Mouse (Mus musculus) heart, embryonic 15.5 days (tissue): ENCODE data around the gene Cgnl1. TPM values are rescaled to one million over a fixed set of nuclear protein-coding genes. Genes with fewer than 3 reads are reported as not detected.
A peak's percentile ranks its signal among the peaks of the same experiment; 100 is the strongest.

Experiments used
- ATAC-seq: fragments of 200-750 bp; cut with Nextera tagmentation; replicated peaks from 2 replicates; pipeline ENCODE4 v1.8.0; 2017; ENCODE audit warnings: low read depth, moderate TSS enrichment; ENCODE audit not compliant: insufficient number of reproducible peaks, insufficient read depth, low FRiP score
- H3K27ac ChIP-seq: fragments of 300-500 bp; sonication (generic); 2 replicates; pipeline ENCODE4 v1.5.1; 2015; ENCODE audit warnings: mild to moderate bottlenecking, inconsistent platforms
- H3K27me3 ChIP-seq: fragments of 300-500 bp; sonication (generic); 2 replicates; pipeline ENCODE4 v1.6.1; 2015; ENCODE audit warnings: inconsistent platforms
- H3K36me3 ChIP-seq: fragments of 300-500 bp; sonication (generic); 2 replicates; pipeline ENCODE4 v1.6.1; 2015; ENCODE audit warnings: mild to moderate bottlenecking, inconsistent platforms
- H3K4me1 ChIP-seq: fragments of 300-500 bp; sonication (generic); replicated peaks from 2 replicates; pipeline ENCODE4 v1.6.1; 2015; ENCODE audit warnings: inconsistent platforms
- H3K4me2 ChIP-seq: fragments of 300-500 bp; sonication (generic); 2 replicates; pipeline ENCODE4 v1.6.1; 2015; ENCODE audit warnings: inconsistent platforms, mild to moderate bottlenecking, moderate library complexity
- H3K4me3 ChIP-seq: fragments of 300-500 bp; sonication (generic); 2 replicates; pipeline ENCODE4 v1.5.1; 2015; ENCODE audit warnings: mild to moderate bottlenecking, inconsistent platforms
- H3K9ac ChIP-seq: fragments of 300-500 bp; sonication (generic); 2 replicates; pipeline ENCODE4 v1.6.1; 2015; ENCODE audit warnings: mild to moderate bottlenecking, inconsistent platforms
- H3K9me3 ChIP-seq: fragments of 300-500 bp; sonication (generic); replicated peaks from 2 replicates; pipeline ENCODE4 v1.6.1; 2016; ENCODE audit warnings: inconsistent platforms
- WGBS: fragments of 180-500 bp; shearing (Covaris S2); methylation state at CpG from one replicate; pipeline ENCODE4 v1.1.7; 2015; ENCODE audit warnings: mixed read lengths; 5-methylcytosine and 5-hydroxymethylcytosine counted together
- polyA plus RNA-seq: library from polyadenylated mRNA; unstranded; fragments of >200 nt; fragmentation: Nextera tagmentation; extraction: Ambion mirVana; gene quantifications from 2 replicates; pipeline ENCODE4 v1.2.1, GENCODE M21; 2015

Gene Cgnl1
- polyA plus RNA-seq, 1 experiment from 2014 or later = 32.7 TPM

DNA sequence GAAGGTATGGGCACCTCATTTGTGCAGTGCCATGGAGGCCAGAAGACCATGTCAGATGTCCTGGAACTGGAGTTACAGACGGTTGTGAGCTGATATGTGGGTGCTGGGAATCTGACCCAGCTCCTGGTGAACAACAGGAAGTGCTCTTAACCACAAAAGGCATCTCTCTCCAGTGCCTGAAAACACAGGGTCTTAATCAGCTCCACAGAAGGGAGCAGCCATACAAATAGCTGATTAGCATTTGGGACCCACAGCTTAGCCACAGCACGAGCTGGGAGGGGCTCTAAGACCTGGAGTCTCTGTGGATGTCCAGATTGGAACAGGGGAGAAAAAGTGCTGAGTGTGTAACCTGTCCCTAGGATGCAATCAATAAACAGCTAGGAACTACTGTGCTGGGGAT is 4.5 kb downstream of the Cgnl1 start:
- Histone ChIP-seq H3K9me3 (no peaks in the 10 kb centered on the region), H3K27ac (no peak overlapping the region), H3K36me3 (no peaks in the 10 kb centered on the region), H3K4me1 (peaks cover 45% of the 10 kb centered on the region), H3K4me3 (no peak overlapping the region), H3K9ac (no peak overlapping the region), H3K27me3 (no peaks in the 10 kb centered on the region), H3K4me2 (no peak overlapping the region)
- 63% methylated on average over 2 of the region's 2 CpGs for WGBS
- no peak for ATAC-seq

GRCm38 (mm10) chr9:71766306-71766705 is 5.1 kb downstream of the Cgnl1 start:
- Histone ChIP-seq H3K4me2 (no peak overlapping the region), H3K4me3 (no peak overlapping the region), H3K27ac (no peak overlapping the region), H3K9ac (no peak overlapping the region), H3K4me1 (peaks cover 41% of the 10 kb centered on the region), H3K27me3 (no peaks in the 10 kb centered on the region), H3K9me3 (no peaks in the 10 kb centered on the region), H3K36me3 (no peaks in the 10 kb centered on the region)
- WGBS = 80% methylated on average over 8 of the region's 8 CpGs
- ATAC-seq = no peak

GRCm38 (mm10) chr9:71764551-71764950 is 6.9 kb downstream of the Cgnl1 start:
- Histone ChIP-seq H3K4me1 (peaks cover 53% of the 10 kb centered on the region), H3K4me3 (no peak overlapping the region), H3K9me3 (no peaks in the 10 kb centered on the region), H3K36me3 (no peaks in the 10 kb centered on the region), H3K27me3 (no peaks in the 10 kb centered on the region), H3K4me2 (no peak overlapping the region), H3K27ac (no peak overlapping the region), H3K9ac (no peak overlapping the region)
- no peak for ATAC-seq
- 73% methylated on average over 11 of the region's 11 CpGs for WGBS

GRCm38 (mm10) chr9:71763273-71763672 is 8.1 kb downstream of the Cgnl1 start:
- Histone ChIP-seq H3K9ac (no peak overlapping the region), H3K4me1 (peaks cover 53% of the 10 kb centered on the region), H3K27ac (no peak overlapping the region), H3K27me3 (no peaks in the 10 kb centered on the region), H3K36me3 (no peaks in the 10 kb centered on the region), H3K4me2 (no peak overlapping the region), H3K4me3 (no peak overlapping the region), H3K9me3 (no peaks in the 10 kb centered on the region)
- WGBS = 24% methylated on average over 1 of the region's 1 CpGs
- ATAC-seq = no peak

DNA sequence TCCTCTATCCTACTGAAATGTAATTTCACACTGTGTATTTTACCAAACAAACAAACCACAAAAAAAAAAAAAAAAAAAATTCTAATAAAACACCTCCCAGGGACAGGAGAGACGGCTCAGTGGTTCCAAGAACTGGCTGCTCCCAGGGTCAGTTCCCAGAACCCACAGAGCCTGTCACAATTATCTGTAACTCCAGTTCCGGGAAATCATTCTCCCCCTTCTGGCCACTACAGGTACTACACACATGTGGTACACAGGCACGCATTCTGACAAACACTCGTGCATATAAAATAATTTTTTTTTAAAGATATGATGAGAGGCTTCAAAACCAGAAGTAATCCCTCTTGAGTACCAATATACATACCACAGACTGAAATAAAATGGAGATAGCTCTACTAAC is 9.7 kb downstream of the Cgnl1 start:
- Histone ChIP-seq H3K27me3 (no peaks in the 10 kb centered on the region), H3K4me1 (peaks cover 53% of the 10 kb centered on the region), H3K9me3 (no peaks in the 10 kb centered on the region), H3K9ac (no peak overlapping the region), H3K36me3 (no peaks in the 10 kb centered on the region), H3K4me3 (no peak overlapping the region), H3K4me2 (no peak overlapping the region), H3K27ac (no peak overlapping the region)
- 92% methylated on average over 4 of the region's 4 CpGs for WGBS
- ATAC-seq = no peak

GRCm38 (mm10) chr9:71760518-71761141 is 10.8 kb downstream of the Cgnl1 start:
- Histone ChIP-seq H3K4me2 (peak overlapping the region; percentile 29; the same call in 1 of the 2 replicates), H3K9me3 (no peaks in the 10 kb centered on the region), H3K27me3 (no peaks in the 10 kb centered on the region), H3K9ac (peak overlapping the region; percentile 39; the same call in 1 of the 2 replicates), H3K4me3 (no peak overlapping the region), H3K36me3 (no peaks in the 10 kb centered on the region), H3K27ac (peak overlapping the region; percentile 47; the same call in 1 of the 2 replicates), H3K4me1 (peaks cover 50% of the 10 kb centered on the region)
- 28% methylated on average over 14 of the region's 14 CpGs for WGBS
- ATAC-seq = no peak

- Histone ChIP-seq H3K4me2 (peak overlapping the region; percentile 29; the same call in 1 of the 2 replicates), H3K27me3 (no peaks in the 10 kb centered on the region), H3K4me3 (no peak overlapping the region), H3K27ac (peak overlapping the region; percentile 47), H3K36me3 (no peaks in the 10 kb centered on the region), H3K4me1 (peaks cover 48% of the 10 kb centered on the region), H3K9me3 (no peaks in the 10 kb centered on the region), H3K9ac (peak overlapping the region; percentile 39; the same call in 1 of the 2 replicates)
- 23% methylated on average over 5 of the region's 5 CpGs for WGBS
- 0 out of 2 replicates have a peak, but pooled peaks have one; percentile 25 for ATAC-seq
These were observed 11.5 kb downstream of the Cgnl1 start for GRCm38 (mm10) chr9:71759893-71760292.

DNA sequence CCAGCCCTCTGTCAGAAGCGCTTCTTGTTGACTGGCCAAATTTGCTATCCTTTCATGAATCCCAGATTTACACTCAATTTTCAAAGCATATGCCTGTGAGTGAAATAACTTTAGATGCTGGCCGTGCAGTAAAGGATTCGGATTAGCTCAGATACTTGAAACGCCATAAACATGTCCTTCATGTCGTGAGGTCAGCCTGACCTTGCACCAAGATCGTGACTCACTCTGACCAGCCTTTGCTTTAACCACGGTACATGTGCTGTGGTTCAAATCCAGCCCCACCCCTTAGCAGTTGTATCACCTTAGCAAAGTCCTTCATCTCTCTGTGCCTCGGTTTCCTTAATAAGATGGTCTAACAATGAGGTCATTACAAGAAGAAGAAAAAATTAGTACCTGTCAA is 14.0 kb downstream of the Cgnl1 start:
- 49% methylated on average over 8 of the region's 8 CpGs for WGBS
- H3K27me3 ChIP-seq = no peaks in the 10 kb centered on the region
- ATAC-seq = no peak
- H3K9me3 ChIP-seq = no peaks in the 10 kb centered on the region
- H3K9ac ChIP-seq = no peak overlapping the region
- H3K4me3 ChIP-seq = no peak overlapping the region
- no peak overlapping the region for H3K4me2 ChIP-seq
- H3K27ac ChIP-seq = no peak overlapping the region
- no peaks in the 10 kb centered on the region for H3K36me3 ChIP-seq
- peaks cover 52% of the 10 kb centered on the region for H3K4me1 ChIP-seq

- WGBS = 30% methylated on average over 4 of the region's 4 CpGs
- H3K36me3 ChIP-seq = no peaks in the 10 kb centered on the region
- H3K27ac ChIP-seq = no peak overlapping the region
- H3K4me2 ChIP-seq = no peak overlapping the region
- no peaks in the 10 kb centered on the region for H3K9me3 ChIP-seq
- H3K4me3 ChIP-seq = no peak overlapping the region
- no peak for ATAC-seq
- H3K27me3 ChIP-seq = no peaks in the 10 kb centered on the region
- peaks cover 51% of the 10 kb centered on the region for H3K4me1 ChIP-seq
- no peak overlapping the region for H3K9ac ChIP-seq
These were observed 14.5 kb downstream of the Cgnl1 start for GRCm38 (mm10) chr9:71756916-71757315.

DNA sequence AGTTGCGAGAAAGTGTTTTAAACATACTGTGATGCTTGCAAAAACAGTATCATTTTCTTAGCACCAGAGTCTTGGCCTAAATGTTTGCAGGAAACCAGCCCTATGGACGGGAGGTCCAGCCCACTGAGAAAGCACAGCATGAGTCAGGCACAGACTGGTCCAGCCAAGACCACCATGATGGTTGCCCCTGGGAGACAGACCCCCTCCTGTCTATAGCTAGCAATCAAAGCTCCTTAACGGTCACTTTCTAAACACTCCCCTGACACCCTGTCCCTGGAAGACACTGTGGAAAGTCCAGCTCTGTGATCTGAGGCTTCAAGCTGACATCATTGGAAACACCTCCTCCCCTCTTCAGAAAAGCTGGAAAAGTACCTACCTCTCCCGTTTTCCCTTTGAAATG is 17.4 kb downstream of the Cgnl1 start:
- ATAC-seq = no peak
- no peak overlapping the region for H3K4me2 ChIP-seq
- no peaks in the 10 kb centered on the region for H3K27me3 ChIP-seq
- no peak overlapping the region for H3K27ac ChIP-seq
- no peaks in the 10 kb centered on the region for H3K36me3 ChIP-seq
- WGBS = 51% methylated on average over 4 of the region's 4 CpGs
- no peak overlapping the region for H3K9ac ChIP-seq
- no peak overlapping the region for H3K4me3 ChIP-seq
- peaks cover 42% of the 10 kb centered on the region for H3K4me1 ChIP-seq
- no peaks in the 10 kb centered on the region for H3K9me3 ChIP-seq

DNA sequence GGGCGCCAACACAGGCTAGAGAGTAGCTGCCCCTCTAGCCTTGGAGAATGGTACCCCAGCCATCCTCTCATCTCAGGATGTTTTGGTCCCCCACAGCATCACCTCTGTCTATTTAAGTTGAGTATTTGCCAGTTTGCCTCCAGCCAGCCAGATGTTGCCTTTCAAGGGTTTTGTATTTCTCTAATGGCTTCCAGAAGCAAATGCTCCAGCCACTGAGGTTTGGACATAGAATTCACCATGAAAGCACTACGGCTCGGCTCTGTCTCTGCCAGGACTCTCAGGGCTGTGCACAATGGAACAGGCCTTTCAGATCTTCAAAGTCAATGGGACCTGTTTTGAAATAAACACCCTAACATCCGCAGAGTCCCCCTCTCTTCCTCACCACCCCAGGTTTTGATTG is 17.9 kb downstream of the Cgnl1 start:
- ATAC-seq = no peak
- H3K4me2 ChIP-seq = no peak overlapping the region
- H3K36me3 ChIP-seq = no peaks in the 10 kb centered on the region
- peaks cover 39% of the 10 kb centered on the region for H3K4me1 ChIP-seq
- no peaks in the 10 kb centered on the region for H3K9me3 ChIP-seq
- no peak overlapping the region for H3K9ac ChIP-seq
- no peak overlapping the region for H3K27ac ChIP-seq
- H3K4me3 ChIP-seq = no peak overlapping the region
- no peaks in the 10 kb centered on the region for H3K27me3 ChIP-seq
- WGBS = 66% methylated on average over 4 of the region's 4 CpGs

DNA sequence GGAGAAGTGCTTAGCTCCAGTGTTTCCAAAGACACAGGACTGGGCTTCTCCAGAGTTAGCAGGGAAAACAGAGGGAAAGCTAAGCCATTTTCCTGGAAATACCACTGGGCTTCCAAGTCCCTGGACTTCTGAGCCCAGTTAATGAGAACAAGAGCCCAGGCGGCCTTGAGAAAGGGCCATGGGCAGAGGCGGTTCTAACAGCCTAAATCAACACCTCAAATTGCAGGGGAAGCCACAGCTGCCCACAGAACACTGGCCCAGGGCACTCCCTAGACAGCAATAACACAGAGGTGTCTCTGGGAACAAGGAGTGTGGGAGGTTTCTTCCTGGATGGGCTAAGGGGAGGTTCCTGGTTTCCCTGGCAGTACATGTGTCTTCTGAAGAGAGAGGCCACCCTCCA is 18.3 kb downstream of the Cgnl1 start:
- Histone ChIP-seq H3K9ac (no peak overlapping the region), H3K4me2 (no peak overlapping the region), H3K4me1 (peaks cover 39% of the 10 kb centered on the region), H3K27ac (no peak overlapping the region), H3K36me3 (no peaks in the 10 kb centered on the region), H3K4me3 (no peak overlapping the region), H3K9me3 (no peaks in the 10 kb centered on the region), H3K27me3 (no peaks in the 10 kb centered on the region)
- ATAC-seq = no peak
- WGBS = 38% methylated on average over 2 of the region's 2 CpGs
